Mouse (Mus musculus) hindbrain, embryonic 12.5 days (tissue): ENCODE results near the gene Gna14. TPM values are rescaled to one million over a fixed set of nuclear protein-coding genes. Genes with fewer than 3 reads are reported as not detected.

Experiments used
- ATAC-seq: fragments of 200-750 bp; cut with Nextera tagmentation; 2 replicates; pipeline ENCODE4 v1.8.0; 2017; ENCODE audit warnings: moderate TSS enrichment; ENCODE audit not compliant: low FRiP score
- H3K27ac ChIP-seq: fragments of 300-500 bp; sonication (generic); 2 replicates; pipeline ENCODE4 v1.5.1; 2016; ENCODE audit warnings: mild to moderate bottlenecking
- H3K27me3 ChIP-seq: fragments of 300-500 bp; sonication (generic); 2 replicates; pipeline ENCODE4 v1.6.1; 2016; ENCODE audit warnings: mild to moderate bottlenecking
- H3K36me3 ChIP-seq: fragments of 300-500 bp; sonication (generic); 2 replicates; pipeline ENCODE4 v1.6.1; 2016; ENCODE audit warnings: mild to moderate bottlenecking
- H3K4me1 ChIP-seq: fragments of 300-500 bp; sonication (generic); 2 replicates; pipeline ENCODE4 v1.6.1; 2016
- H3K4me2 ChIP-seq: fragments of 300-500 bp; sonication (generic); replicated peaks from 2 replicates; pipeline ENCODE4 v1.6.1; 2016; ENCODE audit warnings: mild to moderate bottlenecking
- H3K4me3 ChIP-seq: fragments of 300-500 bp; sonication (generic); 2 replicates; pipeline ENCODE4 v1.5.1; 2016; ENCODE audit warnings: mild to moderate bottlenecking
- H3K9ac ChIP-seq: fragments of 300-500 bp; sonication (generic); 2 replicates; pipeline ENCODE4 v1.6.1; 2016; ENCODE audit warnings: mild to moderate bottlenecking, moderate library complexity
- H3K9me3 ChIP-seq: fragments of 300-500 bp; sonication (generic); replicated peaks from 2 replicates; pipeline ENCODE4 v1.6.1; 2016; ENCODE audit warnings: mild to moderate bottlenecking
- WGBS: fragments of 180-500 bp; shearing (Covaris S2); methylation state at CpG from one replicate; pipeline ENCODE4 v1.1.7; 2016; 5-methylcytosine and 5-hydroxymethylcytosine counted together
- polyA plus RNA-seq: library from polyadenylated mRNA; unstranded; fragments of >200 nt; fragmentation: Nextera tagmentation; extraction: Ambion mirVana; gene quantifications from 2 replicates; pipeline ENCODE4 v1.2.1, GENCODE M21; 2016

Gna14 gene
- 0.78 and 0.80 TPM in 2 replicates for polyA plus RNA-seq

- Histone ChIP-seq H3K4me3 (peak within 1 kb of the TSS; percentile 38), H3K9ac (peak within 1 kb of the TSS; percentile 52), H3K4me1 (peaks cover 27% of the 10 kb centered on the region), H3K36me3 (no peaks in the 10 kb centered on the region), H3K27me3 (peaks cover 56% of the 10 kb centered on the region), H3K27ac (no peak within 1 kb of the TSS), H3K4me2 (peak within 1 kb of the TSS; percentile 56), H3K9me3 (no peaks in the 10 kb centered on the region)
- WGBS: 2% methylated on average over 27 of the region's 27 CpGs
- peak; percentile 57 for ATAC-seq
Observed at GRCm38 (mm10) chr19:16435531-16436231, at the start of gene Gna14. TSS of gene Gna14 (plus strand) at chr19:16435762.

DNA sequence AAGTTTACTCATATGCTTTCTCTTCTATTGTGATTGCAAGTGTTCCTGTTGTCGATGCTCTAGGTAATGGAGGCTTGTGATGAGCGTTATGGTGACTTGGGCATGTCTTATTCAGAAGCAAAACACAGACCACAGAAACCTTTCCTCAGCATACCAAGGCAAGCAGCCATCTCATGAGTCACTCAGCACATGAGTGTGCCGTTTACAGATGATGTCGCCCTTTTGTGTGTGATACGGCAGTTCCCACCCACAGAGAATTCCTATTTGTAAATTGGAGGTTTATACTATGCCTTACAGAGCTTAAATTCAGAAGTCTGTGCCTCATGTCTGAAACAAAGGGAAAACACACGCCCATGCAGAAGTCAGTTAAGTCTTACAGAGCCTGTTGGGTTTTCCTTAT is 49.0 kb upstream of the Gna14 start:
- H3K4me1 ChIP-seq: peaks cover 13% of the 10 kb centered on the region
- H3K27me3 ChIP-seq: no peaks in the 10 kb centered on the region
- ATAC-seq: no peak
- no peak overlapping the region for H3K9ac ChIP-seq
- WGBS: 77% methylated on average over 6 of the region's 6 CpGs
- H3K36me3 ChIP-seq: peaks cover 20% of the 10 kb centered on the region
- no peak overlapping the region for H3K4me3 ChIP-seq
- no peaks in the 10 kb centered on the region for H3K9me3 ChIP-seq
- no peak overlapping the region for H3K4me2 ChIP-seq
- H3K27ac ChIP-seq: no peak overlapping the region

GRCm38 (mm10) chr19:16390192-16390795 is 45.3 kb upstream of the Gna14 start:
- no peak overlapping the region for H3K4me3 ChIP-seq
- no peak overlapping the region for H3K4me2 ChIP-seq
- 90% methylated on average over 6 of the region's 6 CpGs for WGBS
- no peak overlapping the region for H3K27ac ChIP-seq
- no peak for ATAC-seq
- H3K9me3 ChIP-seq: no peaks in the 10 kb centered on the region
- H3K4me1 ChIP-seq: peaks cover 10% of the 10 kb centered on the region
- no peak overlapping the region for H3K9ac ChIP-seq
- peaks cover 5% of the 10 kb centered on the region; the same call in 1 of the 2 replicates for H3K36me3 ChIP-seq
- H3K27me3 ChIP-seq: no peaks in the 10 kb centered on the region

- WGBS: 93% methylated on average over 5 of the region's 5 CpGs
- Histone ChIP-seq H3K9ac (no peak overlapping the region), H3K9me3 (no peaks in the 10 kb centered on the region), H3K36me3 (no peaks in the 10 kb centered on the region), H3K4me2 (no peak overlapping the region), H3K27me3 (no peaks in the 10 kb centered on the region), H3K4me3 (no peak overlapping the region), H3K4me1 (no peaks in the 10 kb centered on the region), H3K27ac (no peak overlapping the region)
- ATAC-seq: no peak
Observed at GRCm38 (mm10) chr19:16394381-16394780, 41.2 kb upstream of the Gna14 start.

GRCm38 (mm10) chr19:16403101-16403500 is 32.5 kb upstream of the Gna14 start:
- Histone ChIP-seq H3K4me2 (no peak overlapping the region), H3K27ac (no peak overlapping the region), H3K9ac (no peak overlapping the region), H3K4me1 (no peaks in the 10 kb centered on the region), H3K4me3 (no peak overlapping the region), H3K9me3 (no peaks in the 10 kb centered on the region), H3K27me3 (no peaks in the 10 kb centered on the region), H3K36me3 (no peaks in the 10 kb centered on the region)
- 72% methylated on average over 6 of the region's 6 CpGs for whole genome bisulfite sequencing
- no peak for ATAC-seq

GRCm38 (mm10) chr19:16407727-16408126 is 27.8 kb upstream of the Gna14 start:
- Histone ChIP-seq H3K4me1 (no peaks in the 10 kb centered on the region), H3K27ac (no peak overlapping the region), H3K4me3 (no peak overlapping the region), H3K36me3 (no peaks in the 10 kb centered on the region), H3K27me3 (no peaks in the 10 kb centered on the region), H3K4me2 (no peak overlapping the region), H3K9me3 (no peaks in the 10 kb centered on the region), H3K9ac (no peak overlapping the region)
- 90% methylated on average over 1 of the region's 1 CpGs for WGBS
- no peak for ATAC-seq

GRCm38 (mm10) chr19:16411302-16411701 is 24.3 kb upstream of the Gna14 start:
- no peaks in the 10 kb centered on the region for H3K4me1 ChIP-seq
- H3K4me2 ChIP-seq: no peak overlapping the region
- H3K9ac ChIP-seq: no peak overlapping the region
- H3K27me3 ChIP-seq: no peaks in the 10 kb centered on the region
- no peak for ATAC-seq
- no peak overlapping the region for H3K27ac ChIP-seq
- no peaks in the 10 kb centered on the region for H3K9me3 ChIP-seq
- H3K4me3 ChIP-seq: no peak overlapping the region
- H3K36me3 ChIP-seq: no peaks in the 10 kb centered on the region

DNA sequence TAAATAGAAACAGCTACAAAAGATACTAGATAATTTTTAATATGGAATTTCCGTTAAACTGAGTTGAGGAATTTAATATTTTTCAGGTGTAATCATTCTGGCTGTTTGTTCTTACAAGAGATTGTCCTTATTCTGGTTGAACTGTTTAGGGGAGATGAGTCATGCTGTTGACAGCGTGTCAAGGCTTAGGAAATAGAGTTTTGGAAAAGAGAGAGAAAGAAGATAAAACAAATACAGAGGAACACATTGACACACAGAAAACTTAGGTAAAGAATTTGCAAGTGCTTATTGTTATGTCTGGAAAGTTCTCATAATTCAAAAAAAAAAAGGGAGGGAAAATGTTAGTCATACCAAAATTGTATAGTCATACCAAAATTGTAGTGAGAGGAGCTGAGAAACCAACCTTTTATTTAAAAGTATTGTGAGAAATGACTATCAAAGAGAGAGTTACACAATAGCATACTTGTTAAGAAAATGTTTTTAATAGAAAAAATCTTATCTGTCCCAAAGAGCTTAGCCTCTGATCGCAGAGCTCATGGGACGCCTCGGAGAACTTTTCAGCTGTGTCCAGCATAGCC is 17.4 kb upstream of the Gna14 start:
- Histone ChIP-seq H3K4me3 (no peak overlapping the region), H3K9me3 (no peaks in the 10 kb centered on the region), H3K27me3 (no peaks in the 10 kb centered on the region), H3K9ac (no peak overlapping the region), H3K4me1 (no peaks in the 10 kb centered on the region), H3K27ac (no peak overlapping the region), H3K36me3 (no peaks in the 10 kb centered on the region), H3K4me2 (no peak overlapping the region)
- 91% methylated on average over 5 of the region's 5 CpGs for WGBS
- no peak for ATAC-seq

DNA sequence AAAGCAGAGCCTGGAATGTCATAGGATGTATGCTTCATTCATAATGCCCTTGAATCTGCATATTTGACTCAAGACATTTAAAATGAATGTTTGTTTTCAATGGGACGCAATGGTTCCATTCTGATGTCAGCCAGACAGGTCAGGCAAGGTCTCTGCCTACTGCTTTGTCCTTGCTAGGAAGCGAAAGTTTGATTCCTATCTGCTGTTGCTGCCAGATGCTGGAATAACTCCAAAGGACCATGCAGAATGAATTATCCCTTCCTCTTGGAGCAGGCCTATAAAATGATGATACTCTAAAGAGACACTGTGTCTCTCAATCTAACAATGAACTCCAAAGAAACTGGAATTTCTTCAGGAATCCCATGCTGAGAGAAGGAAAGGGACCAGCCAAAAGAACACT is 10.0 kb upstream of the Gna14 start:
- H3K9ac ChIP-seq: no peak overlapping the region
- H3K27ac ChIP-seq: no peak overlapping the region
- H3K4me2 ChIP-seq: no peak overlapping the region
- peaks cover 14% of the 10 kb centered on the region for H3K9me3 ChIP-seq
- no peaks in the 10 kb centered on the region for H3K36me3 ChIP-seq
- 84% methylated on average over 2 of the region's 2 CpGs for WGBS
- no peak overlapping the region for H3K4me3 ChIP-seq
- no peak for ATAC-seq
- no peaks in the 10 kb centered on the region for H3K27me3 ChIP-seq
- H3K4me1 ChIP-seq: no peaks in the 10 kb centered on the region

GRCm38 (mm10) chr19:16431368-16431767 is 4.2 kb upstream of the Gna14 start:
- Histone ChIP-seq H3K9ac (no peak overlapping the region), H3K4me2 (no peak overlapping the region), H3K9me3 (peaks cover 14% of the 10 kb centered on the region), H3K4me3 (no peak overlapping the region), H3K36me3 (no peaks in the 10 kb centered on the region), H3K27me3 (peaks cover 26% of the 10 kb centered on the region), H3K27ac (no peak overlapping the region), H3K4me1 (peaks cover 13% of the 10 kb centered on the region)
- WGBS: 75% methylated on average over 8 of the region's 8 CpGs
- ATAC-seq: no peak

DNA sequence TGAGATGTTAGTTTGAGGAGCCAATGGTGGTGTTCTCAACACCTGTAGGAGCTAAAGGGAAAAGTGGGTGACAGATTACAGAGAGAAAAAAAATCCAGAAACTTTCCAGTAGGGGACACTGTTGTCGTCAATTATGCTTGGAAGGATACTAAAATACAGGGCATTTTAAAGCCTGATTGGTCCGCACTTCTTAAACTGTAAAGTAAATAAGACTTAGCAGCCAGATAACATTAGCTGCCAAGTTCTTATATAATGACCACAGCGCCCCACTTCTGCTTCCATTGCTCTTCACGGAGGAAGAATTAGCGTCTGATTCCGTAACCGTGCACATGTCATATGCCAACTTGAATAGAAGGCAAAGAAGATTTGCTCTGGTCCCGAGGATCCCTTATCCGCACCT is 683 bp upstream of the Gna14 start:
- H3K9me3 ChIP-seq: no peaks in the 10 kb centered on the region
- H3K27me3 ChIP-seq: peaks cover 55% of the 10 kb centered on the region
- no peak overlapping the region; the same call in 1 of the 2 replicates for H3K9ac ChIP-seq
- 37% methylated on average over 9 of the region's 9 CpGs for WGBS
- peak overlapping the region; percentile 56 for H3K4me2 ChIP-seq
- H3K4me1 ChIP-seq: peaks cover 24% of the 10 kb centered on the region
- H3K4me3 ChIP-seq: no peak overlapping the region
- no peaks in the 10 kb centered on the region for H3K36me3 ChIP-seq
- no peak overlapping the region for H3K27ac ChIP-seq
- ATAC-seq: no peak

DNA sequence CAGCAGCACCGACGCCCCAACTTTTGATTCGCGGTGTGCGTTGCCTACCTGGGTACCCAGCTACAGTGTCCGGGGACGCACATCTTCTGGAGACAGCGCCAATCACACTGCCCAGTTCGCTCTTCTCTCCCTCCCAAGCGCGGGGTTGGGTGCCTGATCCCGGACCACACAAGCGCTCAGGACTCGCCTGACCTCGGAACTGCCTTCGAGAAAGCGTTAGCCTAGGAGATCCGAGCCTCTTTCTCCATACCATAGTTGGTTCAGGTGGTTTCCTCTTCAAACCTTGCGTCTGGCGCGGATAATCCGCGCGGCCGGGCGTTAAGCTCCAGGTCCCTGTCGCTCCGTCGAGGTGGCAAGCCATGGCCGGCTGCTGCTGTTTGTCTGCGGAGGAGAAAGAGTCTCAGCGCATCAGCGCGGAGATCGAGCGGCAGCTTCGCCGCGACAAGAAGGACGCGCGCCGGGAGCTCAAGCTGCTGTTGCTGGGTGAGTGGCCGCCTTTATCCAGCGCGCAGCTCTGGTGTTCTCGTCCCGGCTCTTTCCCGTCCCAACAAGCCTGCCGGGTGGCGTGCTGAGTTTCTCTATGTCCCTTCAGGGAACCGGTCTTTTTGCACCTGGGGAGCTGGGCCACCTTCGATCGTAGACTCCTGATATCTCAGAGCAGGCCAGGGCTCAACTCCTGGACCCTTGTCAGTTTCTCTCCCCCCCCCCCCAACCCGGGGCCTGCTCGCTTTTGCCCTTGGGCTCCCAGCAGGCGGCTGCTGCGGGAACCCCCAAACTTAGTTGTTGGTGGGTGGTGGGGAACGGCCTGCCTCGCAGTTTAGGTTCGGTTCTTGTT is 990 bp downstream of the Gna14 start:
- no peaks in the 10 kb centered on the region for H3K36me3 ChIP-seq
- peak overlapping the region; percentile 56 for H3K4me2 ChIP-seq
- peak overlapping the region; percentile 38 for H3K4me3 ChIP-seq
- peaks cover 56% of the 10 kb centered on the region for H3K27me3 ChIP-seq
- H3K9ac ChIP-seq: peak overlapping the region; percentile 52
- H3K4me1 ChIP-seq: peaks cover 27% of the 10 kb centered on the region
- H3K9me3 ChIP-seq: no peaks in the 10 kb centered on the region
- under 1% methylated on average over 61 of the region's 61 CpGs for WGBS
- peak; percentile 59 for ATAC-seq
- H3K27ac ChIP-seq: no peak overlapping the region
